Mouse (Mus musculus) CH12.LX (cell line): Measurements from ENCODE around the gene Phf20. TPM values are rescaled to one million over a fixed set of nuclear protein-coding genes. Genes with fewer than 3 reads are reported as not detected.

Source experiments
- DNase-seq: peaks from one replicate; pipeline ENCODE4 v3.0.0-alpha.2; 2013; ENCODE audit errors: extremely low read depth
- H3K27ac ChIP-seq: 2 replicates; pipeline ENCODE4 v1.5.1; 2012; ENCODE audit warnings: low read depth, mild to moderate bottlenecking, control low read depth, moderate library complexity; ENCODE audit not compliant: insufficient read depth
- H3K27me3 ChIP-seq: replicated peaks from 2 replicates; pipeline ENCODE3; 2012; ENCODE audit warnings: inconsistent platforms
- H3K36me3 ChIP-seq, 2 experiments: replicated peaks in 1 of 2; 2 replicates each; pipeline versions ENCODE3 to v1.6.1; 2012; ENCODE audit warnings: inconsistent platforms in 1 of 2, low read length in 1 of 2, mild to moderate bottlenecking in 1 of 2, mixed read lengths in 1 of 2, moderate library complexity in 1 of 2; ENCODE audit not compliant: control insufficient read depth in 1 of 2, insufficient read depth in 1 of 2
- H3K4me1 ChIP-seq, 2 experiments: 2 replicates each; pipeline ENCODE4 v1.6.1; 2012; ENCODE audit warnings: inconsistent platforms in 1 of 2, moderate library complexity in 1 of 2; ENCODE audit not compliant: insufficient read depth in 2 of 2, control insufficient read depth in 1 of 2
- H3K4me2 ChIP-seq: 2 replicates; pipeline ENCODE4 v1.6.1; 2012; ENCODE audit warnings: low read depth, mild to moderate bottlenecking, control low read depth; ENCODE audit not compliant: poor library complexity, insufficient read depth, severe bottlenecking
- H3K4me3 ChIP-seq, 3 experiments: fragments of 150-350 bp in 1 of 3; sonication (generic) in 1 of 3; replicated peaks in 1 of 3; 2 replicates each; pipeline versions ENCODE3 to v1.5.1; 2011 to 2012; ENCODE audit warnings: low read depth in 2 of 3, low read length in 2 of 3, mild to moderate bottlenecking in 2 of 3, moderate library complexity in 2 of 3, control low read depth in 1 of 3, improper control_type of control experiment in 1 of 3, inconsistent platforms in 1 of 3, mixed read lengths in 1 of 3; ENCODE audit not compliant: poor library complexity in 1 of 3
- H3K79me2 ChIP-seq: replicated peaks from 2 replicates; pipeline ENCODE4 v1.6.1; 2012; ENCODE audit warnings: mild to moderate bottlenecking, moderate library complexity; ENCODE audit not compliant: control insufficient read depth, poor library complexity, insufficient read depth, severe bottlenecking; ENCODE audit errors: extremely low read depth
- H3K9ac ChIP-seq: 2 replicates; pipeline ENCODE4 v1.6.1; 2012; ENCODE audit warnings: low read depth, mild to moderate bottlenecking, control low read depth, moderate library complexity; ENCODE audit not compliant: insufficient read depth
- H3K9me3 ChIP-seq: replicated peaks from 2 replicates; pipeline ENCODE3; 2012; ENCODE audit warnings: low read length, inconsistent platforms, mixed read lengths
- CHD2 ChIP-seq: IDR thresholded peaks from 2 replicates; pipeline ENCODE4 v1.6.1; 2011; ENCODE audit warnings: low read length, improper control_type of control experiment
- CTCF ChIP-seq, 2 experiments: IDR thresholded peaks in 1 of 2; conservative IDR thresholded peaks in 1 of 2; 2 replicates each; pipeline ENCODE4 v1.5.1; 2011 to 2012; ENCODE audit warnings: low read depth in 2 of 2, low read length in 2 of 2, improper control_type of control experiment in 1 of 2, inconsistent platforms in 1 of 2, mild to moderate bottlenecking in 1 of 2, moderate library complexity in 1 of 2
- ELF1 ChIP-seq: IDR thresholded peaks from 2 replicates; pipeline ENCODE4 v1.6.1; 2014; ENCODE audit warnings: low read depth, mild to moderate bottlenecking, inconsistent platforms, low read length, improper control_type of control experiment
- GABPA ChIP-seq: IDR thresholded peaks from 2 replicates; pipeline ENCODE4 v1.6.1; 2012; ENCODE audit warnings: low read depth, low read length, improper control_type of control experiment, inconsistent platforms; ENCODE audit not compliant: insufficient replicate concordance
- HCFC1 ChIP-seq: IDR thresholded peaks from 2 replicates; pipeline ENCODE4 v1.6.1; 2012; ENCODE audit warnings: low read depth, mild to moderate bottlenecking, inconsistent platforms, low read length, improper control_type of control experiment
- JUN ChIP-seq: IDR thresholded peaks from 2 replicates; pipeline ENCODE4 v1.6.1; 2011; ENCODE audit warnings: low read depth, mild to moderate bottlenecking, low read length, improper control_type of control experiment, moderate library complexity; ENCODE audit not compliant: insufficient read depth
- KAT2A ChIP-seq: IDR thresholded peaks from 2 replicates; pipeline ENCODE4 v1.6.1; 2012; ENCODE audit warnings: low read length, improper control_type of control experiment, inconsistent platforms; ENCODE audit not compliant: insufficient replicate concordance
- MAFK ChIP-seq: IDR thresholded peaks from 2 replicates; pipeline ENCODE4 v1.6.1; 2011; ENCODE audit warnings: low read length, improper control_type of control experiment; ENCODE audit not compliant: insufficient replicate concordance
- MAX ChIP-seq: IDR thresholded peaks from 2 replicates; pipeline ENCODE4 v1.6.1; 2011; ENCODE audit warnings: low read length, improper control_type of control experiment
- MAZ ChIP-seq: IDR thresholded peaks from 2 replicates; pipeline ENCODE4 v1.6.1; 2012; ENCODE audit warnings: low read depth, mild to moderate bottlenecking, inconsistent platforms, low read length, improper control_type of control experiment, moderate library complexity
- MXI1 ChIP-seq: IDR thresholded peaks from 2 replicates; pipeline ENCODE4 v1.6.1; 2011; ENCODE audit warnings: mild to moderate bottlenecking, low read depth, low read length, improper control_type of control experiment
- PAX5 ChIP-seq: IDR thresholded peaks from 2 replicates; pipeline ENCODE4 v1.6.1; 2012; ENCODE audit warnings: low read length, inconsistent platforms, mixed read lengths
- POLR2A ChIP-seq: IDR thresholded peaks from 2 replicates; pipeline ENCODE4 v1.6.1; 2011; ENCODE audit warnings: low read depth, mild to moderate bottlenecking, improper control_type of control experiment, low read length
- POLR2AphosphoS2 ChIP-seq: IDR thresholded peaks from 2 replicates; pipeline ENCODE4 v1.6.1; 2011; ENCODE audit warnings: low read depth, low read length, improper control_type of control experiment
- RCOR1 ChIP-seq: conservative IDR thresholded peaks from 2 replicates; pipeline ENCODE4 v1.6.1; 2012; ENCODE audit warnings: low read depth, mild to moderate bottlenecking, inconsistent platforms, low read length, improper control_type of control experiment
- SIN3A ChIP-seq: IDR thresholded peaks from 2 replicates; pipeline ENCODE4 v1.6.1; 2012; ENCODE audit warnings: low read length, improper control_type of control experiment, inconsistent platforms
- TCF12 ChIP-seq: IDR thresholded peaks from 2 replicates; pipeline ENCODE4 v1.6.1; 2014; ENCODE audit warnings: low read depth, mild to moderate bottlenecking, inconsistent platforms, low read length, improper control_type of control experiment
- USF1 ChIP-seq: IDR thresholded peaks from 2 replicates; pipeline ENCODE4 v1.6.1; 2014; ENCODE audit warnings: low read depth, mild to moderate bottlenecking, inconsistent platforms, low read length, improper control_type of control experiment
- dilution Hi-C: fragments of 300-500 bp; cut with MboI; formaldehyde crosslinking; loops from 2 replicates; pipeline ENCODE4 v1.14.3; 2020; ENCODE audit warnings: low sequenced_read_pairs; ENCODE audit not compliant: extremely low pct_unique_long_range_greater_than_20kb, extremely low pct_ligation_motif_present
- in situ Hi-C: fragments of 300-500 bp; cut with MboI; formaldehyde crosslinking; loops from 3 replicates; pipeline ENCODE4 v1.14.3; 2019; ENCODE audit warnings: low sequenced_read_pairs, low pct_ligation_motif_present, low pct_unique_long_range_greater_than_20kb, mixed read lengths
- polyA plus RNA-seq: library from polyadenylated mRNA; unstranded; fragments of >175 nt; gene quantifications from 2 replicates; pipeline ENCODE4 v1.2.1, GENCODE M21; 2012; ENCODE audit warnings: low read depth; ENCODE audit not compliant: insufficient read length
- total RNA-seq, 2 experiments: library from RNA; depleted of rRNA; stranded (reverse); fragments of 300-350 nt in 1 of 2; fragments of >200 nt in 1 of 2; gene quantifications; 2 replicates each; pipeline ENCODE4 v1.2.3; 2012 to 2014

Phf20 gene
- total and polyA plus RNA-seq, 3 experiments: 11.7 to 17.6 (median 13.3) TPM

DNA sequence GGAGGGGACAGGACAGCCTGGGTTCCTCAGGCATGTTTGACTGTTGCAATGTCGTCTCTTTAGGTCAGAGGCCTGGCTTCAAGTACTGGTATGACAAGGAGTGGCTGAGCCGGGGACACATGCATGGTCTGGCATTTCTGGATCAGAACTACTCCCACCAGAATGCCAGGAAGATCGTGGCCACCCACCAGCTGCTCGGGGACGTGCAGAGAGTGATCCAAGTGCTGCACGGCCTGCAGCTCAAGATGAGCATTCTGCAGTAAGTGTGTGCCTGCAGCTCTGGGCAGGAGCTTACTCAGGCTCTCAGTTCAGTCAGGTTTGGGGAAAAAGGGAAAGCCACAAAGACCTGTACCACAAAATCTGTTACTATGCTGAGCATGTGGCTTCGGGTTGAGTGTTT, 102.2 kb downstream of the Phf20 start:
- Histone ChIP-seq H3K9ac (no peak overlapping the region), H3K9me3 (no peaks in the 10 kb centered on the region), H3K4me2 (no peak overlapping the region), H3K36me3 (peaks cover 57 to 81% of the 10 kb centered on the region in 2 experiments), H3K4me1 (peaks cover 4 to 45% of the 10 kb centered on the region in 2 experiments; a peak in 3 of 4 replicates), H3K79me2 (no peaks in the 10 kb centered on the region), H3K27ac (no peak overlapping the region), H3K27me3 (no peaks in the 10 kb centered on the region), H3K4me3 (no peak overlapping the region)
- no peak for DNase-seq
- TF ChIP-seq CHD2 (no peak), TCF12 (no peak), RCOR1 (no peak), POLR2A (no peak), MAZ (no peak), HCFC1 (no peak), USF1 (no peak), ELF1 (no peak), MAX (no peak), JUN (no peak), GABPA (no peak), POLR2AphosphoS2 (no peak), MAFK (no peak), KAT2A (no peak)
- dilution Hi-C loops (no loop called here), in situ Hi-C loops (loop anchor here (25.0 kb wide), 1 partner anchor 311 kb away; no protein-coding TSS in a partner anchor)

- no peak for DNase-seq
- no peak overlapping the region for H3K4me3 ChIP-seq
- H3K9ac ChIP-seq: no peak overlapping the region
- in situ Hi-C loops: no loop called here
- H3K4me1 ChIP-seq: peaks cover 0 to 20% of the 10 kb centered on the region in 2 experiments; a peak in 2 of 4 replicates
- TF ChIP-seq SIN3A (no peak), GABPA (no peak), CTCF (conservative IDR thresholded peaks at IDR 0.05 in 1 of 2, IDR thresholded peaks at IDR 0.05 in 1 of 2; ENCODE audit: low read depth in 2 of 2, low read length in 2 of 2) (no peak), MXI1 (no peak), HCFC1 (no peak), MAFK (no peak), PAX5 (no peak)
- H3K79me2 ChIP-seq: no peaks in the 10 kb centered on the region
- H3K27me3 ChIP-seq: no peaks in the 10 kb centered on the region
- no peak overlapping the region for H3K27ac ChIP-seq
- peaks cover 56 to 87% of the 10 kb centered on the region in 2 experiments for H3K36me3 ChIP-seq
- H3K9me3 ChIP-seq: no peaks in the 10 kb centered on the region
- dilution Hi-C loops: no loop called here
- no peak overlapping the region for H3K4me2 ChIP-seq
Observed at GRCm38 (mm10) chr2:156302063-156302462, 105.8 kb downstream of the Phf20 start.
